Mouse (Mus musculus) bone marrow, adult 2 months (tissue): ENCODE data around the gene Gm13276.

Experiments used
- CTCF ChIP-seq: fragments of 200-500 bp; IDR thresholded peaks from 2 replicates; pipeline ENCODE4 v1.5.1; 2011; ENCODE audit warnings: low read length, control low read depth; ENCODE audit not compliant: control insufficient read depth, insufficient read depth
- POLR2A ChIP-seq: fragments of 200-500 bp; IDR thresholded peaks from 2 replicates; pipeline ENCODE4 v1.6.1; 2011; ENCODE audit warnings: low read depth, mild to moderate bottlenecking, control low read depth, low read length, borderline replicate concordance; ENCODE audit not compliant: control insufficient read depth

GRCm38 (mm10) chr4:88741426-88741825 is 44.1 kb upstream of the Gm13276 start:
- TF ChIP-seq CTCF = no peak
- no peak for TF ChIP-seq POLR2A
